Mouse (Mus musculus) cerebellum, postnatal 10 days (tissue): ENCODE measurements around the gene Snf8.

Experiments used
- DNase-seq, 2 experiments: peaks; one replicate each; pipeline ENCODE4 v3.0.0; 2021; ENCODE audit warnings: mixed read lengths in 2 of 2

Gene Snf8

GRCm38 (mm10) chr11:96075177-96075508 lies 40.5 kb downstream of the Snf8 start:
- DNase-seq, result no peak

GRCm38 (mm10) chr11:96075509-96076220 lies 41.0 kb downstream of the Snf8 start, which contains the start of gene Atp5g1:
Atp5g1 (minus strand) TSS chr11:96075670.
- peak; percentile 97 to 98 for DNase-seq

GRCm38 (mm10) chr11:96076221-96077105 lies 41.8 kb downstream of the Snf8 start:
- DNase-seq, result no peak

- no peak for DNase-seq
These were observed 46.1 kb downstream of the Snf8 start for GRCm38 (mm10) chr11:96080736-96081135.

GRCm38 (mm10) chr11:96082682-96083081 lies 48.0 kb downstream of the Snf8 start:
- no peak for DNase-seq

GRCm38 (mm10) chr11:96087981-96088380 lies 53.3 kb downstream of the Snf8 start:
- no peak for DNase-seq

- peak; percentile 38 to 40 for DNase-seq
These were observed 56.4 kb downstream of the Snf8 start for GRCm38 (mm10) chr11:96091073-96091472.

- DNase-seq, result no peak
These were observed 58.1 kb downstream of the Snf8 start for GRCm38 (mm10) chr11:96092674-96093291.

- peak; percentile 64 to 66 for DNase-seq
These were observed 58.7 kb downstream of the Snf8 start for GRCm38 (mm10) chr11:96093361-96093760.
